Mouse (Mus musculus) lung, postnatal 4 days (tissue): Measurements from ENCODE around the gene Axin2.

Source experiments
- DNase-seq, 2 experiments: peaks; one replicate each; pipeline ENCODE4 v3.0.0; 2021

Axin2 gene

GRCm38 (mm10) chr11:108929700-108930099 lies 9.6 kb downstream of the Axin2 start:
- no peak for DNase-seq

- peak in 1 of 2 experiments; percentile 22 for DNase-seq
Measured at GRCm38 (mm10) chr11:108930612-108931011, 10.5 kb downstream of the Axin2 start.

DNA sequence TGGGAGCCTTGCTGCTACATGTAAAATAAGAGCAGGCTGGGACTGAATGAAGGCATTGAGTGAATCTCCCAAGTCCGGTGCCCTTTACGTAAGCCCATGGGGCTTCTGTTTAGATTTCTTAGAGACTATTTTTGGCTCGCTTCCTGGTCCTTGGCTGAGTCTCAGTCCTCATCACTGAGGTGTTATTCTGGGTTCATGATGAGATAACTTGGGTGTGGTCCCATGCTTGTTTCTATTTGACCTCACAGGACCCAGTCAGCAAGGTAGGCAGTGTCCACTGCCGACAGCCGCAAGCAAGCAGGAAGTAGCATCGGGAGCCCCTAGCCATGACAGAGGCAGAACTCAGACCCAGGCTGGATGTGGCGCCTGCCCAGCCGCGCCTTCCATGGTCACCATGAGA lies 13.7 kb downstream of the Axin2 start:
- peak; percentile 60 to 61 for DNase-seq

- DNase-seq, result peak; percentile 32 to 72
Measured at GRCm38 (mm10) chr11:108935128-108935868, 15.1 kb downstream of the Axin2 start.

DNA sequence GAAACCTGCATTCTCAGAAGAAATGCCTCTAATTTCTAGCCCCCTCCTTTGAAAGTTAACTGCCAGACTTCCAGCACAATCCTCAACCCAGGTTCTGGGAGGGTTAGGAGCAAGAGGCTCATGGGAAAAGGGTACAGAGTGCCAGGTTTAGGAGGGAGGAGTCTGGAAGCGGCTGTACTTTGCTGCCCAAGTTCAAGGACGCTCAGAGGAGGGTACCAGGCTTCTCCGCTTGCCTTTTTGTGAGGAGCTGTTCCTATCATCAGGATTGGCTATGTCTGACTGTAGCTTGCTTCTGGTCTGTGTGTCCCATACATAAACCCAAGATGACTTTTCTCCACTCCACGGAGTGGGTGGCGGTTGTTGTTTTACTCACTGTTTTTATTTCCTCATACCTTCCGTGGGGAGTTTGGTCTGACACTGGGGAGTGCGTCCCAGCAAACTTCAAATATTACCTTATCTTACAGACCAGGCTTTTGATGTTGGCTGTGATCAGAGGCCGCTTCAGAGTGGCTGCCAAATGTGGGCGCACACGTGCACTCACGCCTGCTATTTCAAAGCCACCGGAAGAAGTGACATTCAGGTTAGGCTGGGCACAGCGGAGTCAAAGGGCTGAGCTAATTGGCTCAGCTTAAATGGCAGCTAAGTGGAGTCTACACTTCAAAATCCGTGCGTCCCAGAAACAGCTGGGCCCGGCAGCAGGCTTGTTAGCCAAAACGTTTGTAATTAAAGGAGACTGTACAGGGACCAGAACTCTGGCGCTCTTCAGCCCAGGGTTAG lies 16.1 kb downstream of the Axin2 start:
- no peak for DNase-seq

GRCm38 (mm10) chr11:108940655-108941412 lies 20.7 kb downstream of the Axin2 start:
- no peak for DNase-seq

- peak in 1 of 2 experiments; percentile 55 for DNase-seq
Measured at GRCm38 (mm10) chr11:108941836-108942235, 21.7 kb downstream of the Axin2 start.

DNA sequence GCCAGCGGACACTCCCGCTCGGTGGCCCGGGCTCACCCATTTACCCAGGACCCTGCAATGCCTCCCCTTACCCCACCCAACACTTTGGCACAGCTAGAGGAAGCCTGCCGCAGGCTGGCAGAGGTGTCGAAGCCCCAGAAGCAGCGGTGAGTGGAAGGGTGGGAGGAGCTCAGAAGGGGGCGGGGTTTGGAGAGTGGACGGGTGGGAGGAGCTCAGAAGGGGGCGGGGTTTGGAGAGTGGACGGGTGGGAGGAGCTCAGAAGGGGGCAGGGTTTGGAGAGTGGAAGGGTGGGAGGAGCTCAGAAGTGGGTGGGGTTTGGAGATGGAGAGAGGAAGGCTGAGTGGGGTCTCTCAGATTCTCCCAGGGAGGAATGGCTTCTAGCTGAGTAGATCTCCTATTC lies 23.6 kb downstream of the Axin2 start:
- no peak for DNase-seq

DNA sequence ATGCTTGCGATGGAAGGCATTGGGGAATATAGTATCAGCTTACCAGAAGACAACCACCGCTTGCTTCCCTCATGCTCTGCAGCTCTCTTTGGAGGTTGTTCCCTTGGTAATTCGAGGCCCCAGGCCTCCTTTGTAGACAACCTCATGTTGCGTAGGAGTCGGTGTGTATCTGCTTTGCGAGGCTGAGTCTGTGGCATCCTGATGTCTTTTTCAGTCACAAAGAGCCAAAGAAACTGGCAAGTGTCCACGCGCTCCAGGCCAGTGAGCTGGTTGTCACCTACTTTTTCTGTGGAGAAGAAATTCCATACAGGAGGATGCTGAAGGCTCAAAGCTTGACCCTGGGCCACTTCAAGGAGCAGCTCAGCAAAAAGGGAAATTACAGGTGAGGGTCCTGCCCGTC lies 25.5 kb downstream of the Axin2 start:
- DNase-seq, result no peak

DNA sequence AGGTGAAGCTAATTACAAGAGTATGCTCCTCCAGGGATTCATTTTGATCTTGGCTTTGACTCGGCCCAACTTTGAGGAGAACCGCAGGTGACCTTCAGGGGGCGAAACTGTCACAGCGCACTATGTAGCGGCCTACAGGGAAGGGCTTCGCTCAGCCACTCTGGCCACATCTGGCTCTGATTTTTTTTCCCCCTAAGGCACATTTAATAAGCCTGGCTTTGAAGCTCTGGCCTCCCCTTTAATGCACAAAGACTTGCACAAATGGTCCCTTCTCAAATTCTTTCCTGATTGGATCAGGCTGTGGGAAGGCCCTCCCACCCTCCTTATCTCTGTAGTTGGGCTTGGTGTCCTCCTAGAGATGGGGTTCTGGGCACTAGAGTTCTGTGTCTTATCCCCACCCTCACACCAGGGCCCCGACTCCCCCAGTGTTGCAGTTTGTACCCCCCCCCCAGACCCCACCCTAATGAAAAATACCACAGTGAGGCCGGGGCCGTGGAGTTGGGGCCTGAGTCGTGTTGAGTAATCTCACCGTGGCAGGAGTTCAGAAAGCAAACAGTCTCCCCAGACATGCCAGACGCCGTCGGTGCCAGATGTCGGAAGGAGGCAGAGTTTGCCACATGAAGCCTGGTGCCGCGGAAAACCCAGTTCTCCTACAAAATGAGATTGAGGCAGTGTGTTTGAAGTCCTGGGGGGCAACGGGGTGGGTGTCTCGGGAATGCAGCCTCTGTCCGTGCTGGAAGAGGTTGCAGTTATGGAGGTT lies 27.5 kb downstream of the Axin2 start:
- peak; percentile 66 to 83 for DNase-seq

DNA sequence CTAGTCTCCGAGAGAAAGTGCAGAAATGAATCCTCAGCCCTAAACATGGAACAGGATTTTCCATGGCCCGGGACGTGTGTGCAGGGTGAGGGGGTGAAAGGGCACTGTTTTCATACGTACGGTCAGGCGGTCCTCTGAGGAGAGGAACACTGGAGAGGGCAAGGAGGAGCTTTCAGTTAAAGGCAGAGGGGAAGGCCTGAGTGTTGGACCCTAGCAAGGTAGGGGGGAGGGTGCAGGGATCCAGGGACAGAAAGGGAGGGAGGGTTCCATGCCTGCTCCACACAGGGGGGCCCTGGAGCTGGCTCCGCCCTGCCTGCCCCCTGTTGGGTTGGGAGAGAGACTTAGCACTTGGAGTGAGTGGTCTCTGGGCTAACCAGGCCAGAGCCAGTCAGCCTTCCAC lies 28.4 kb downstream of the Axin2 start:
- DNase-seq, result no peak

DNA sequence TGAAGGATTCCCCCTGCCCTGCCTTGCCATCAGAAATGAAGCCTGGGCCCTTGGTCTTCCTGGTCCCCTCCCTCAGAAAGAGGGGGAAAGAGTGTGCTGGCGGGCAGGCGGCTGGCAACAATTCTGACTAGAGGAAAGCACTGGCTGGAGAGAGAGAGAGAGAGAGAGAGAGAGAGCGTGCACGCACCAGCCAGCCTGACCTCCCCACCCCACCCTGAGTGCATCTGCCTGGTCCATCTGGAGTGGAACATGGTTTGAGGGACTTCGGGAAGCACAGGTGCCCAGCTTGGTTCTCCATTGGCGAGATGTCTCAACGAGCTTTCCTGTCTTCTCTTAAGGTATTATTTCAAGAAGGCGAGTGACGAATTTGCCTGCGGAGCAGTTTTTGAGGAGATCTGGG lies 28.8 kb downstream of the Axin2 start:
- no peak for DNase-seq

DNA sequence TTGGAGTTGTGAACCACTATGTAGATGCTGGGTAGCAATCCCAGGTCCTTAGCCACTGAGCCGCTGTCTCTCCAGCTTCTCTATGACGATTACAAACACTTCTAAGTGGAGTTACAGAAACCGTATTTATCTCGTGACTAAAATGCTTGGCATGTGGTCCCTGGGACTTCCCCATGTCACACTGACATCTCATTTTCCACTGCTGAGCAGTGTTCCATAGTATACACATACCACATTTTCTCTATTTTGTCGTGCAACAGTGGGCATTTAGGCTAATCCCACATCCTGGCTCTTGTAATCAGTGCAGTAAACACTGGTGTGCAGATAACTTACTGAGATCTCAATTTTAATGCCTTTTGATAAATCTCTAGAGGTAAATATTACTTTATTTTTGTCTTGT lies 32.2 kb downstream of the Axin2 start:
- no peak for DNase-seq

GRCm38 (mm10) chr11:108955943-108956342 lies 35.8 kb downstream of the Axin2 start:
- no peak for DNase-seq

DNA sequence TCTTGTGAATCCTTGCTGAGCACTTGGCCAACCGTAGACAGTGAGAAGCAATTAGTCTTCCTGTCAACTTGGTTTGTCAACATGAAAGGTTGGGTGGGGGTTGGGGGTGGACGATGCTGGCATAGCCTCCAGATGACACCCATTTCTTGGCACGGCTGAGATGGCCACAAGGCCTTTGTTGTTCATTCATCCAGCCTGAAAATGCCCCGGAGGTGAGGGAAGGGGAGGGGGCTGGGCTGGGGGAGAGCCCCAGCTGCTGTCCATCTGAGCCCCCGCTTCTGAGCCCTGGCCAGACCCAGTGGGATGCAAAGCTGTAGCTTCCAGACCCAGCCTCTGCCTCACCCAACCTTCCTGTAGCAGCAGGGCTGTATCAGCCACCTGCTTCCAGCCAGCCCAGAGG lies 38.2 kb downstream of the Axin2 start:
- no peak for DNase-seq

GRCm38 (mm10) chr11:108959196-108959595 lies 39.0 kb downstream of the Axin2 start:
- peak in 1 of 2 experiments; percentile 3 for DNase-seq

GRCm38 (mm10) chr11:108961651-108962065 lies 41.5 kb downstream of the Axin2 start:
- DNase-seq, result peak; percentile 47 to 58

DNA sequence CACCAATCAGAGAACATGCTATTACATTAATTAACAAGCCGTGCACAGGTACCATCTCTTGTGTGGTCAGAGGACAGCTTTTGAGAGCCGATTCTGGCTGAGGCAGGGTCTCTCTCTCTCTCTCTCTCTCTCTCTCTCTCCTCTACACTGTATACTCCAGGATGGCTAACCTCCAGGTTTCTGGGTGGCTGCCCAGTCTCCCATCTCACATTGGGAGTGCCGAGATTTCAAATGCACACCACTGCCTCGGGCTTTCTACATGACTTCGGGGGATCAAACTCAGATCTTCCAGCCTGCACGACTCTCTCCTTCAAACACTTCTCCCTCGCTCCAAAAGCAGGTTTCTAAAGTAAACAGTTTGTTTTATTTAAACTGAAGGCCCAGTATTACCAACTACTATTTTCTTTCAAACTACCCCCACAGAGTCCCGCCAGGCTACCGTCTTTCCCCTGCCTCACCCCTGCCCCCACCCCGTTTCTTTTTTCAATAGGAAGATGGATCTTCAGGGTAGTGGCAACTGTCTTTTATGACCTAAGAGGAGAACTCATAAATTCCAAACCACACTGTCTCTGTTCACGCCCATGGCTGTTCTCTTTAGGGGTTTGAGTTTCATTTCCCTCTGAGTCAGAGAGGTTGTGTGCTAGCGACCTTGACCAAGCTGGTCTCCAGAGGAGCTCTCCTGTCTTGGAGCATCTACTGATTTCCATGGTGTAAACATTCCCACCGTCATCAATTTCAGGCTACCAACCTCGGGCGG lies 43.5 kb downstream of the Axin2 start:
- no peak for DNase-seq

GRCm38 (mm10) chr11:108965740-108966139 lies 45.6 kb downstream of the Axin2 start:
- DNase-seq, result no peak

- DNase-seq, result peak in 1 of 2 experiments; percentile 41
Measured at GRCm38 (mm10) chr11:108973459-108973858, 53.3 kb downstream of the Axin2 start.

DNA sequence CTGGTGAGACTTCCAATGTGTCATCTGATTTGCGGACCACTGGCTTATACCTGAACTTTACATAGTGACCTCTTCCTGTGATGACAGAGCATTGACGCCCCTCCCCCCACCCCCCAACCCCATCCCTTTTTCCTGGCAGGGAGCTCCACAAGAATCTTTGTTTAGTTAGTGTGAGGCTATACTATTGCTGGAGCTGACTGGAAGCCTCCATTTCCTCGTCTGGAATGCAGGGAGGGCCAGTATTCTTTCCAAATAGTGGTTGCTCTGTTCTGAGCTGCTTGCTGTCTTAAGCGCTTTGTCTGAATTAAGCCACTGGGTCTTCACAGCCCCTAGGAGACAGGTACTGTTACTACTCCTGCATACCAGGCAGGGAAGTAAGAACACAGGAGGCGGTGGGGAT lies 53.7 kb downstream of the Axin2 start:
- no peak for DNase-seq

GRCm38 (mm10) chr11:108975583-108975982 lies 55.4 kb downstream of the Axin2 start:
- no peak for DNase-seq
